Mouse (Mus musculus) ES-E14 (cell line): ENCODE results near the gene Ccnd1. TPM values are rescaled to one million over a fixed set of nuclear protein-coding genes. Genes with fewer than 3 reads are reported as not detected.

Experiments used
- DNase-seq: peaks from one replicate; pipeline ENCODE4 v3.0.0-alpha.2; 2013; ENCODE audit warnings: low read depth, low spot score
- H3K27ac ChIP-seq: 2 replicates; pipeline ENCODE4 v1.5.1; 2012; ENCODE audit warnings: low read depth, mild to moderate bottlenecking, low read length, moderate library complexity, mixed read lengths; ENCODE audit not compliant: poor library complexity, insufficient read depth, severe bottlenecking
- H3K36me3 ChIP-seq: 2 replicates; pipeline ENCODE4 v1.6.1; 2012; ENCODE audit warnings: mild to moderate bottlenecking, low read length, moderate library complexity, mixed read lengths; ENCODE audit not compliant: control insufficient read depth, poor library complexity, insufficient read depth, severe bottlenecking
- H3K4me1 ChIP-seq, 2 experiments: fragments of 150-350 bp in 1 of 2; sonication (generic) in 1 of 2; 2 replicates each; pipeline ENCODE4 v1.6.1; 2012; ENCODE audit warnings: low read length in 2 of 2, mild to moderate bottlenecking in 1 of 2, mixed read lengths in 1 of 2; ENCODE audit not compliant: control insufficient read depth in 2 of 2, insufficient read depth in 2 of 2, poor library complexity in 1 of 2
- H3K4me3 ChIP-seq, 2 experiments: fragments of 150-350 bp in 1 of 2; sonication (generic) in 1 of 2; 2 replicates each; pipeline ENCODE4 v1.5.1; 2012; ENCODE audit warnings: low read length in 2 of 2, low read depth in 1 of 2, mild to moderate bottlenecking in 1 of 2, mixed read lengths in 1 of 2; ENCODE audit not compliant: insufficient read depth in 1 of 2, poor library complexity in 1 of 2, severe bottlenecking in 1 of 2
- H3K9ac ChIP-seq: 2 replicates; pipeline ENCODE4 v1.6.1; 2012; ENCODE audit warnings: low read depth, mild to moderate bottlenecking, low read length, mixed read lengths; ENCODE audit not compliant: poor library complexity, insufficient read depth, severe bottlenecking
- H3K9me3 ChIP-seq: fragments of 150-350 bp; sonication (generic); 2 replicates; pipeline ENCODE4 v1.6.1; 2012; ENCODE audit warnings: low read depth, mild to moderate bottlenecking, low read length; ENCODE audit not compliant: control insufficient read depth, insufficient read depth
- CHD2 ChIP-seq: IDR thresholded peaks from 2 replicates; pipeline ENCODE4 v1.6.1; 2014; ENCODE audit warnings: mild to moderate bottlenecking, low read depth, low read length, inconsistent platforms
- HCFC1 ChIP-seq: IDR thresholded peaks from 2 replicates; pipeline ENCODE4 v1.6.1; 2012; ENCODE audit warnings: low read length, inconsistent platforms, borderline replicate concordance; ENCODE audit not compliant: insufficient read depth
- MAFK ChIP-seq: IDR thresholded peaks from 2 replicates; pipeline ENCODE4 v1.6.1; 2014; ENCODE audit warnings: mild to moderate bottlenecking, low read depth, low read length, inconsistent platforms; ENCODE audit not compliant: insufficient read depth
- ZC3H11A ChIP-seq: IDR thresholded peaks from 2 replicates; pipeline ENCODE4 v1.6.1; 2012; ENCODE audit warnings: low read depth, mild to moderate bottlenecking, inconsistent platforms, low read length, borderline replicate concordance
- ZNF384 ChIP-seq: IDR thresholded peaks from 2 replicates; pipeline ENCODE4 v1.6.1; 2012; ENCODE audit warnings: low read depth, low read length, inconsistent platforms
- in situ Hi-C, 2 experiments: fragments of 600-800 bp; cut with MboI; formaldehyde crosslinking; loops; one replicate each; pipeline ENCODE4 v1.15.1; 2025; ENCODE audit warnings: low sequenced_read_pairs in 2 of 2, inconsistent platforms in 1 of 2; ENCODE audit not compliant: unreplicated experiment in 2 of 2
- total RNA-seq: library from RNA; depleted of rRNA; stranded (reverse); fragments of 300-350 nt; gene quantifications from 2 replicates; pipeline ENCODE4 v1.2.3, GENCODE M21; 2012; rRNA removed

Gene Ccnd1
- total RNA-seq, 1 experiment = 57.6 TPM

DNA sequence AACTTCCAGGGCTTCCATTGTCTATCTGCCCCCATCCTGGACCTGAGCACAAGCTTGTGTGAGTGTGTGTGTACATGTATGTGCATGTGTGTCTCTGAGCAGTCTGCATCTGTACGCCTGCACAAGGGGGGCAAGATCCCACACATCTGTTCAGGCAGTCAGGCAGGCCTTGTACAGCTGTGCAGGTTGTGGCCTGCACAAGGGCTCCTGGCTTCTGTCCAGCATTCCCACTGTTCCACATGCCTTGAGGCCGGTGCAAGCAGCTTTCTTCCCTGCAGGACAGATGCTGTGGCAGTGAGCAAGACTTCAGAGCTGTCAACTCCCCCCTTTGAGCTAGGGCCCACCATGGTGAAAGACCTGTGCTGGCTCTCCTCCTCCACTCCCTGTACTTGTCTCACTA, 56.6 kb downstream of the Ccnd1 start:
- no peaks in the 10 kb centered on the region for H3K36me3 ChIP-seq
- H3K4me1 ChIP-seq = peaks cover 0 to 2% of the 10 kb centered on the region in 2 experiments; a peak in 1 of 4 replicates
- no peak overlapping the region for H3K27ac ChIP-seq
- H3K4me3 ChIP-seq = no peak overlapping the region
- H3K9ac ChIP-seq = no peak overlapping the region
- no peaks in the 10 kb centered on the region for H3K9me3 ChIP-seq
- no peak for DNase-seq
- TF ChIP-seq HCFC1 (no peak), MAFK (no peak), ZNF384 (no peak), CHD2 (no peak), ZC3H11A (no peak)
- in situ Hi-C loops = no loop called here

Other genes starting within 250 kb of the Ccnd1 start
- gene Ano1, start 188.0 kb downstream of the Ccnd1 start, total RNA-seq = 3.9 and 9.1 TPM in 2 replicates
- 2.4 and 3.3 TPM in 2 replicates for gene Fgf3, start 101.8 kb downstream of the Ccnd1 start, total RNA-seq
- gene Fgf4, start 92.6 kb downstream of the Ccnd1 start, total RNA-seq = 147 and 268 TPM in 2 replicates
- gene Fgf15, start 43.4 kb downstream of the Ccnd1 start, total RNA-seq = 10.8 and 43.2 TPM in 2 replicates
- gene LTO1, start 24.8 kb downstream of the Ccnd1 start, total RNA-seq = 23.9 TPM in 2 replicates